Mouse (Mus musculus): Measurements from ENCODE around the gene Cyp2d40. TPM values are rescaled to one million over a fixed set of nuclear protein-coding genes. Genes with fewer than 3 reads are reported as not detected.
A peak's percentile ranks its signal among the peaks of the same experiment; 100 is the strongest.
"Not testable (repeated sequence)": the region's sequence is repeated elsewhere in the genome, so short reads cannot be mapped to it uniquely, and the experiment has no call there.

The Cyp2d40 gene
- total RNA-seq (2021): not detected

GRCm38 (mm10) chr15:82763631-82764420 lies at the start of gene Cyp2d40:
TSS of gene Cyp2d40 (minus strand) at chr15:82764183.
- DNase-seq (ENCODE audit: extremely low spot score in 1 of 2, low spot score in 1 of 2): no peak

GRCm38 (mm10) chr15:82810556-82810955 lies 46.6 kb upstream of the Cyp2d40 start:
- DNase-seq (ENCODE audit: extremely low spot score in 1 of 2, low spot score in 1 of 2): no peak

- DNase-seq (ENCODE audit: extremely low spot score in 1 of 2, low spot score in 1 of 2): no peak
Measured at GRCm38 (mm10) chr15:82809511-82809910, 45.5 kb upstream of the Cyp2d40 start.

- DNase-seq (ENCODE audit: extremely low spot score in 1 of 2, low spot score in 1 of 2): no peak
Measured at GRCm38 (mm10) chr15:82806969-82807763, 43.2 kb upstream of the Cyp2d40 start.

- peak; percentile 84 to 99 for DNase-seq (ENCODE audit: extremely low spot score in 1 of 2, low spot score in 1 of 2)
Measured at GRCm38 (mm10) chr15:82804708-82805639, 41.0 kb upstream of the Cyp2d40 start.

- DNase-seq (ENCODE audit: extremely low spot score in 1 of 2, low spot score in 1 of 2): no peak
Measured at GRCm38 (mm10) chr15:82795936-82796440, 32.0 kb upstream of the Cyp2d40 start.

- no peak for DNase-seq (ENCODE audit: extremely low spot score in 1 of 2, low spot score in 1 of 2)
Measured at GRCm38 (mm10) chr15:82794277-82794676, 30.3 kb upstream of the Cyp2d40 start, which contains the start of gene Cyp2d26. TSS of gene Cyp2d26 (minus strand) at chr15:82794294.

GRCm38 (mm10) chr15:82793868-82794267 lies 29.9 kb upstream of the Cyp2d40 start:
- DNase-seq (ENCODE audit: extremely low spot score in 1 of 2, low spot score in 1 of 2): no peak

- DNase-seq (ENCODE audit: extremely low spot score in 1 of 2, low spot score in 1 of 2): no peak
Measured at GRCm38 (mm10) chr15:82793454-82793853, 29.5 kb upstream of the Cyp2d40 start.

- no peak for DNase-seq (ENCODE audit: extremely low spot score in 1 of 2, low spot score in 1 of 2)
Measured at GRCm38 (mm10) chr15:82792566-82792965, 28.6 kb upstream of the Cyp2d40 start.

GRCm38 (mm10) chr15:82784581-82784980 lies 20.6 kb upstream of the Cyp2d40 start:
- DNase-seq (ENCODE audit: extremely low spot score in 1 of 2, low spot score in 1 of 2): no peak

- DNase-seq (ENCODE audit: extremely low spot score in 1 of 2, low spot score in 1 of 2): no peak
Measured at GRCm38 (mm10) chr15:82783800-82784199, 19.8 kb upstream of the Cyp2d40 start.

GRCm38 (mm10) chr15:82777856-82778255 lies 13.9 kb upstream of the Cyp2d40 start:
- not testable (repeated sequence) for DNase-seq (ENCODE audit: extremely low spot score in 1 of 2, low spot score in 1 of 2)

GRCm38 (mm10) chr15:82765943-82766342 lies 2.0 kb upstream of the Cyp2d40 start:
- no peak for DNase-seq (ENCODE audit: extremely low spot score in 1 of 2, low spot score in 1 of 2)

- no peak for DNase-seq (ENCODE audit: extremely low spot score in 1 of 2, low spot score in 1 of 2)
Measured at GRCm38 (mm10) chr15:82764881-82765280, 898 bp upstream of the Cyp2d40 start.

GRCm38 (mm10) chr15:82748141-82748540 lies 15.8 kb downstream of the Cyp2d40 start:
- DNase-seq (ENCODE audit: extremely low spot score in 1 of 2, low spot score in 1 of 2): no peak

GRCm38 (mm10) chr15:82747516-82747915 lies 16.5 kb downstream of the Cyp2d40 start:
- no peak for DNase-seq (ENCODE audit: extremely low spot score in 1 of 2, low spot score in 1 of 2)

GRCm38 (mm10) chr15:82733331-82733925 lies 30.6 kb downstream of the Cyp2d40 start:
- not testable (repeated sequence) for DNase-seq (ENCODE audit: extremely low spot score in 1 of 2, low spot score in 1 of 2)

Data from layer of hippocampus, postnatal 25 days (tissue).